Mouse (Mus musculus): ENCODE data around the gene Golga4. TPM values are rescaled to one million over a fixed set of nuclear protein-coding genes. Genes with fewer than 3 reads are reported as not detected.

The Golga4 gene
- polyA plus RNA-seq, 1 experiment from 2014 or later, result 96.8 TPM

GRCm38 (mm10) chr9:118602576-118602975, 96.5 kb downstream of the Golga4 start:
- no peak for DNase-seq (ENCODE audit: low read depth, low spot score)
- POLR2A ChIA-PET, result no interaction called here

GRCm38 (mm10) chr9:118606148-118606816, 100.2 kb downstream of the Golga4 start, which contains the start of gene Itga9:
Gene Itga9 (plus strand): TSS chr9:118606690.
- TF ChIP-seq CTCF (IDR thresholded peaks at IDR 0.05), result peak; percentile 90
- POLR2A ChIA-PET, result no interaction called here

More at GRCm38 (mm10) chr9:118602576-118602975, 96.5 kb downstream of the Golga4 start:
- H3K27me3 ChIP-seq, result peaks cover 4% of the 10 kb centered on the region
- in situ Hi-C loops (cut with MboI; ENCODE audit: low pct_unique_long_range_greater_than_20kb), result no loop called here
- no peak for TF ChIP-seq CTCF (IDR thresholded peaks at IDR 0.05)
- CTCF ChIA-PET, result interaction anchor here (1.2 to 1.6 kb wide), 2 partner anchors 13 to 21 kb away, joined by 3 to 8 read pairs; no protein-coding TSS in a partner anchor
- ATAC-seq, result no peak

GRCm38 (mm10) chr9:118606817-118607371, 100.8 kb downstream of the Golga4 start:
- DNase-seq (ENCODE audit: low read depth, low spot score), result no peak
- TF ChIP-seq CTCF (IDR thresholded peaks at IDR 0.05), result no peak
- H3K27me3 ChIP-seq, result peaks cover 4% of the 10 kb centered on the region
- peak; percentile 54 for ATAC-seq
- ChIA-PET POLR2A (interaction anchor here (1.3 kb wide), 1 partner anchor 93 kb away, joined by 3 read pairs; no protein-coding TSS in a partner anchor), CTCF (interaction anchor here (1.2 to 1.9 kb wide), 4 partner anchors 11 to 264 kb away, joined by 4 to 8 read pairs (median 7); no protein-coding TSS in a partner anchor)
- in situ Hi-C loops (cut with MboI; ENCODE audit: low pct_unique_long_range_greater_than_20kb), result no loop called here

More at GRCm38 (mm10) chr9:118606148-118606816, 100.2 kb downstream of the Golga4 start, which contains the start of gene Itga9:
- peaks cover 4% of the 10 kb centered on the region for H3K27me3 ChIP-seq
- DNase-seq (ENCODE audit: low read depth, low spot score) (peak; percentile 28), ATAC-seq (peak; percentile 87)
- CTCF ChIA-PET, result interaction anchor here (0.7 to 1.9 kb wide), 8 partner anchors 10 to 302 kb away, joined by 3 to 8 read pairs (median 6); no protein-coding TSS in a partner anchor
- in situ Hi-C loops (cut with MboI; ENCODE audit: low pct_unique_long_range_greater_than_20kb), result no loop called here

GRCm38 (mm10) chr9:118607701-118608401, 101.8 kb downstream of the Golga4 start:
- ChIA-PET CTCF (interaction anchor here (1.1 to 1.5 kb wide), 3 partner anchors 11 to 130 kb away, joined by 3 to 4 read pairs (median 3); no protein-coding TSS in a partner anchor), POLR2A (interaction anchor here (0.6 to 1.3 kb wide), 2 partner anchors 92 to 295 kb away, joined by 3 read pairs; no protein-coding TSS in a partner anchor)
- in situ Hi-C loops (cut with MboI; ENCODE audit: low pct_unique_long_range_greater_than_20kb), result no loop called here
- TF ChIP-seq CTCF (IDR thresholded peaks at IDR 0.05), result no peak
- H3K27me3 ChIP-seq, result peaks cover 4% of the 10 kb centered on the region
- DNase-seq (ENCODE audit: low read depth, low spot score), result no peak
- ATAC-seq, result no peak

GRCm38 (mm10) chr9:118608556-118608955, 102.5 kb downstream of the Golga4 start:
- peaks cover 4% of the 10 kb centered on the region for H3K27me3 ChIP-seq
- in situ Hi-C loops (cut with MboI; ENCODE audit: low pct_unique_long_range_greater_than_20kb), result no loop called here

GRCm38 (mm10) chr9:118610060-118610459, 104.0 kb downstream of the Golga4 start:
- ChIA-PET POLR2A (interaction anchor here (1.6 kb wide), 1 partner anchor 12 kb away, joined by 4 read pairs; no protein-coding TSS in a partner anchor), CTCF (interaction anchor here (0.7 to 1.8 kb wide), 3 partner anchors 75 to 298 kb away, joined by 3 to 5 read pairs (median 3); no protein-coding TSS in a partner anchor)
- H3K27me3 ChIP-seq, result peaks cover 4% of the 10 kb centered on the region
- DNase-seq (ENCODE audit: low read depth, low spot score), result no peak
- no peak for ATAC-seq
- in situ Hi-C loops (cut with MboI; ENCODE audit: low pct_unique_long_range_greater_than_20kb), result no loop called here
- TF ChIP-seq CTCF (IDR thresholded peaks at IDR 0.05), result no peak

More at GRCm38 (mm10) chr9:118608556-118608955, 102.5 kb downstream of the Golga4 start:
- no peak for ATAC-seq
- POLR2A ChIA-PET, result interaction anchor here (0.6 kb wide), 1 partner anchor 294 kb away, joined by 3 read pairs; no protein-coding TSS in a partner anchor
- no peak for DNase-seq (ENCODE audit: low read depth, low spot score)
- no peak for TF ChIP-seq CTCF (IDR thresholded peaks at IDR 0.05)
- CTCF ChIA-PET, result interaction anchor here (1.1 to 1.2 kb wide), 2 partner anchors 10 to 19 kb away, joined by 3 read pairs; no protein-coding TSS in a partner anchor

- in situ Hi-C loops (cut with MboI; ENCODE audit: low pct_unique_long_range_greater_than_20kb), result no loop called here
- ATAC-seq (no peak), DNase-seq (ENCODE audit: low read depth, low spot score) (no peak)
- CTCF ChIA-PET, result interaction anchor here (1.8 kb wide), 1 partner anchor 297 kb away, joined by 5 read pairs; no protein-coding TSS in a partner anchor
- H3K27me3 ChIP-seq, result peaks cover 4% of the 10 kb centered on the region
- POLR2A ChIA-PET, result no interaction called here
- no peak for TF ChIP-seq CTCF (IDR thresholded peaks at IDR 0.05)
Observed at GRCm38 (mm10) chr9:118611111-118611541, 105.1 kb downstream of the Golga4 start.

- DNase-seq (ENCODE audit: low read depth, low spot score), result no peak
- no peak for TF ChIP-seq CTCF (IDR thresholded peaks at IDR 0.05)
- ChIA-PET CTCF (interaction anchor here (1.2 kb wide), 1 partner anchor 259 kb away, joined by 3 read pairs; no protein-coding TSS in a partner anchor), POLR2A (no interaction called here)
- peaks cover 3% of the 10 kb centered on the region for H3K27me3 ChIP-seq
- ATAC-seq, result no peak
- in situ Hi-C loops (cut with MboI; ENCODE audit: low pct_unique_long_range_greater_than_20kb), result no loop called here
Observed at GRCm38 (mm10) chr9:118611958-118612581, 106.0 kb downstream of the Golga4 start.

- DNase-seq (ENCODE audit: low read depth, low spot score) (peak; percentile 69), ATAC-seq (peak; percentile 68)
- ChIA-PET CTCF (no interaction called here), POLR2A (no interaction called here)
- H3K27me3 ChIP-seq, result no peaks in the 10 kb centered on the region
- in situ Hi-C loops (cut with MboI; ENCODE audit: low pct_unique_long_range_greater_than_20kb), result no loop called here
- no peak for TF ChIP-seq CTCF (IDR thresholded peaks at IDR 0.05)
Observed at GRCm38 (mm10) chr9:118617237-118617636, 111.2 kb downstream of the Golga4 start.
